Mouse (Mus musculus): Measurements from ENCODE around the gene Pros1. TPM values are rescaled to one million over a fixed set of nuclear protein-coding genes. Genes with fewer than 3 reads are reported as not detected.

The Pros1 gene
- total RNA-seq (2021): 10 to 100 TPM; 18.5 to 21.1 TPM

DNA sequence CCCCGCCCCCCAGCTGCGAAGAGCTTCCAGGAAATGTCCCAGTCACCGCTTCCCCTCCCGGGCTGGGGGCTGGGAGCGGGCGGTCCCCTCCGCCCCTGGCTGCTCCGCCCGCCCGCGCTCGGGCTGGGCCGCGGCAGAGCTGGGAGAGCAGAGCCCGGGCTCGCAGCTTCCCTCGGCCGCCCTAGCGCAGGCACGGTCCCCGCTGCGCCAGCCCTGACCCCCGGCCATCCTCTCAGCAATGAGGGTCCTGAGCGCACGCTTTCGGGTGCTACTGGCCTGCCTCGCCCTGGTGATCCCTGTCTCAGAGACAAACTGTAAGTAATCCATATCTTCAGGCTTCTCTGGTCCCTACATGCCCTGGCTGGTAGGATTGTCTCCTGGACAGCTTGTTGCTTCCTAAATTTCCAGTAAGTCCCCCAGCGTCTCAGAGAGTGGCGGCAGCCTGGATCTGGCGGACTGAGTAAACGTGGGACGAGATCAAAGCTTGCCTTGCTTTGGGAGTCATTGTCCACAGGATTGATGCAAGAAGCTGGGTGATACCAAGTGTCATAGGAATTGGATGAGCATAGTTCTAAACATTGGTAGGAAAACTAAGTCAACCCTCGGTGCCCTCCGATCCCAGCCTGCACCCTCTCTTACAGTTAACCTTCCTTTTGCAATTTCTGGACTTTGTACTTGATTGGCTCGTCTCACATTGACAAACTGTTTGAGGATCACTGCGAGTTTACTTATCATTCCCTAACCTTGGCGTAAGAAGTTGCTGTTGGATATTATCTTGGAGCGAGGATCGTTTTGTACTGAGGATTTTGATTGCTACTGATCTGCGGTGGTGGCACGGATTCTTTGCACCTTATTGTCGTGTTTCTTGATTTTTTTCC is at the start of gene Pros1:
Gene Pros1 (plus strand): TSS at position 117 of the 878 bp plus-strand sequence.
- peak; percentile 75 to 81 for DNase-seq
- intact Hi-C loops (cut with DNase I): loop anchor here (10.0 kb wide), 1 partner anchor 2000 kb away; the partner anchor contains the start of genes Cggbp1 and Zfp654

DNA sequence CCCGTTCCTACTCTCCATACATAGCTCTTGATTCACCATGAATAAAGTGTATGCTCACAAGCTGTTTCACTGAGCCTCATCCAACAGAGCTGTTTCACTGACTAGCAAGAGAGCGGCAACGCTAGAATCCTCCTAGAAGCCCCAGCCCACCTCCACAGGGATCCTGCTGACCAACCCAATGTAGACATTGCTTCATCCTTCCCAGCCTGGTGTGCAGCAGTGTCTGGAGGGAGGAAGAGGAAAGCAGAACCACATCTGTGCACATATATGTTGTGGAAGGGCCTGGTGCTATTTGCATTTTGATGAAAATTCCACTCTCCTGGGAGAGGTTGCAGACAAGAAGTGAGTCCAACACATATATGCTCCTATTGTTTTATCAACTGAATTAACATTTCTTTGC is 49.5 kb upstream of the Pros1 start:
- no peak for DNase-seq
- intact Hi-C loops (cut with DNase I): no loop called here

DNA sequence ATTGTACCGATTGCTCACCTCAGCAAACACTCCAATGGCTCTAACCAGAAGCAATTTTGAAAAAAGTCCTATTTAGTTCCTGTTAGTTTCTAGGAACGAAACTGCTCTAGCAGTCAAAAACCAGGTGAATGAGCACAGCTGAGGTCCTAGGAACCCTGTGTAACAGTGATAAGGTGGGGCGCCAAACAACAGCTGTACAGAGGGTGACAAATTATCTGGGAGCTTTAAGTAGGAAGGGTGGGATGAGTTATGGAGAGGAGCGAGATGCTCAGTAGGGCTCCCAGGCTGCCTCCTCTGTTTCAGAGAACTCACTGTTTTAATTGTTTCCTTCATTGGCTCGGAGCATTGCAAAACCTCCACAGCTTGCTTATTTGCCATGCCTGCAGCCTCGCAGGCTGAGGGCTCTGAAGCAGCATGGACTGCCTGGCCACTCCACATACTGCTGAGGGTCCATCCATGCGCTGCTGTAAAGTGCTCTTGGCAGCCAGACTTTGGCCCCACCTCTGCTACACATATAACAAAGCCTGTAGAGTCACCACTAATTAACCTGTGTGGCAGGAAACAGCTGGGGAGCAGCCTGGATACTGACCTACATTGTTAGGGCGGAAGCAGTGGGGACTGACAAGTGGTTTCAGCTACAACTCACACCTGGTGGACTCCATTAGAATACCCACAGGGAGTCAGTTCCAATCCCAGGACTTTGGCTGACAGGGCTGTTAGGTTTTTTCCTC is 46.7 kb upstream of the Pros1 start:
- no peak for DNase-seq
- intact Hi-C loops (cut with DNase I): no loop called here

DNA sequence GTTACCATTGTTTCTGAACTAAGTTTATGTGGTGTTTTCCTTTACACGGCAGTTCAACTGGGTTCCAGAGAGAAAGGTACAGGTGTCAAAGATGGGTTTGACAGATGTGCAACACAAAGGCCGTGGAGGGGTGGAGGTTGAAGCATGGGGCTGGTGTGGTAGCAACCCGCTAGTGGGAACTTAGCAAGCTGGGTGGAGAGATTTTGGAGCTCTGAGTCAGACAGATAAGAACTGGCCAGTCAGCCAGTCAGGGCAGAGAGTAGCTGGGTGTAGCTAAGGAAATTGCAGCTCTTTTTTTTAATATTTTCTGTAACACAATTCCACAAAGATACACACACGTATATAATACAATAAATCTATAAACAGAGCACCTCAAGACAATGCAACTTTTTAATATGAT is 43.3 kb upstream of the Pros1 start:
- intact Hi-C loops (cut with DNase I): no loop called here
- no peak for DNase-seq

DNA sequence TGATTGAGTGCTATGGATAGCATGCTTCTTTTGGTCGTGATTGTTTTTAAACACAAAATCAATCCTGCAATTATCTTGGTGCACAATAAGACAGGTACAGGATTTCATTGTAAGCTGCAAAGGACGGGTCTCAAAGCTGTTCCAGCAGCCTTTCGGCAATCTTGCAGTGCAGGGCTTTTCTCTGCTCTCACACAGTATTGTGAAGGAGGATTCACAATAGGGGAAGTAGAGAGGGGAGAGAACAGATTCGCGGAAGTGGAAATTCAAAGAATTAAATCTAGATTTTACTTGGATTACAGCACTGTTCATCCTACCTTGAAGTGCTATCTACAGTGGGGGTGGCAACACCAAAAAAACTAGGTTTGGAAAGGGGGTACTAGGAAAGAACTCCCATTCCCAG is 40.3 kb upstream of the Pros1 start:
- intact Hi-C loops (cut with DNase I): no loop called here
- DNase-seq: no peak

DNA sequence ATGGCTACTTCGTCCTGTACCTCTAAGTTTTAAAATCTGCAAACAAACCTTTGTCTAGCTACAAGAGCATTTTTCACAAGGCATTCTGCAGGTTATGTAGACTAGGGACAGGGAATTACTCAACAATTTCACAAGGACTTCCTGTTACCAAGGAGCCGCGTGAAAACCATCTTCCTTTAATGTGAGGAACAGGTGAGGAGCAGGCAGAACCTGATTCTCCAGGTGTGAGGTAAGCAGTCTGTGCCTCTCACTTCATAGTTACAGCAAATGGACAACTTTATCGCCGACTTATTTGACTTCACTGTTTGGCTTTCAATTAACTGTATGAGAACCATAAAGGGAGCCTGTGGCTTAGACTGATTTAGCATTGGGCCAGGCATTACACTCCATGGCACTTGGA is 39.6 kb upstream of the Pros1 start, which contains the start of gene Stx19:
Gene Stx19 (plus strand): TSS at position 186 of the 400 bp plus-strand sequence.
- intact Hi-C loops (cut with DNase I): no loop called here
- DNase-seq: no peak

DNA sequence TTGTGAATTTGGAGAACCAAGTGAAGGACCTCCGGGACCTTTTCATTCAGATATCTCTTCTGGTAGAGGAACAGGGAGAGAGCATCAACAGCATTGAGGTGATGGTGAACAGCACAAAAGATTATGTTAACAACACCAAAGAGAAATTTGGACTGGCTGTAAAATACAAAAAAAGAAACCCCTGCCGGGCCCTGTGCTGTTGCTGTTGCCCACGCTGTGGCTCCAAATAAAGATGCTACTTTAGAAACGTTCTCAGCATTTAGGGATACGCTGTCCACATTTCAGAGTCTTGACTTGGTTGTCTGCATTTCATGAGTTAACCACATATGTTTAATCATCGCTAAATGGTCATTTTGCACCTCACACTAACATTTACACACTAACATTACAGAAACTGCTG is 31.6 kb upstream of the Pros1 start:
- DNase-seq: no peak
- intact Hi-C loops (cut with DNase I): no loop called here

DNA sequence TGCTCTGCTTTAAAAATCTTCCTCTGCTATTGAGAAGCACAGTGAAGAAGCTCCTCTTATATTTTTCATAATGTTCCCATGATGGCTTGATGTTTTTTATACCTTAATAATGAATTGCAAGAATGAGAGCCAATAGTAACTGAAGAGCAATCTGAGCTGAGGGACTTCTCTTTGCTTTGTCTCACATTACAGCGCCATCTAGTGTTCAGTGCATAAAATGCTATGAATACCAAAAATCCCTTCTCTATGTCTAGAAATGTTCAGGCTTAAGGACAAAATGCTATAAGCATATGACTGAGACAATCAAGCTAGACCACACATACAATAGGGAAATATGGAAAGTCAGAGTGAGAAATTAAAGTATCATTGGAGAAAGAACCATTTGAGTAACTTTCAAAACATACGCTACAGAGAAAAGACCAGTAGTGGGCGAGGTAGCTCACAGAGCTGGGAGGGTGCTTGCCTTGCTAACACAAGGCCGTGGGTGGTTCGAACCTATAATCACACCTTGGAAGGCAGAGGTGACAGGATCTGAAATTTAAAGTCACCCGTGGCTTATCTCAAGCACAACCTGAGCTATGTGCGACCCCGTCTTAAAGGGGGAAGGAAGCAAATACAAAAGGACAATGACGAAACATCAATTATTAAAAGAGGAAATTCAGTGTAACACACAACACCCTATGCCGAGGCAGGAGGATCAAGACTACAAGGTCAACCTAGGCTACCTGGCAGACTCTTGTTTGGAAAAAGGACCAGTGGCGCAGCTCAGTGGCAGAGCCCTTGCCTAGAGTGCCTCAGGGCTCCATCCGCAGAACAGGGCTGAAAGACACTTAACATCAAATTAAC is 27.7 kb upstream of the Pros1 start:
- intact Hi-C loops (cut with DNase I): loop anchor here (2.0 kb wide), 1 partner anchor 42 kb away; no protein-coding TSS in a partner anchor
- no peak for DNase-seq

DNA sequence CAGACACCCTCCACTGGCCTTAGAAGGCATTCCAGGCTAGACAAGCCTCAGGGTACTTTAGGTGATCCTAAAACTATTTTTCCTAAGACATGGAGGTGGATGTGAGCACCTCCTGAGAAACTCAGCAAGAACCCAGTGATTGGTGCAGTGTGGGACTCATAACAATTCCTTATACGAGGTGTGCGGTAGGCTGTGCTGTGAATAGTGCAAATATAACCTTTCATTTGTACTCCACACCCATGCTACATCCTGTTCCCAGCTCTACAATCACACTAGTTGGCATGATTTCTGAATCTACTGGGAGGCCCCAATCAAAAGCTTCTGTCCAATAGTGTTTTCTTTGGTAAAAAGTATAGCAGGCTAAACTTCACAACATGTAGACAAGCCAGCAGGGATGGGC is 22.1 kb upstream of the Pros1 start:
- no peak for DNase-seq
- intact Hi-C loops (cut with DNase I): no loop called here

- intact Hi-C loops (cut with DNase I): no loop called here
- peak; percentile 29 to 33 for DNase-seq
Measured at GRCm38 (mm10) chr16:62832481-62832880, 21.6 kb upstream of the Pros1 start.

DNA sequence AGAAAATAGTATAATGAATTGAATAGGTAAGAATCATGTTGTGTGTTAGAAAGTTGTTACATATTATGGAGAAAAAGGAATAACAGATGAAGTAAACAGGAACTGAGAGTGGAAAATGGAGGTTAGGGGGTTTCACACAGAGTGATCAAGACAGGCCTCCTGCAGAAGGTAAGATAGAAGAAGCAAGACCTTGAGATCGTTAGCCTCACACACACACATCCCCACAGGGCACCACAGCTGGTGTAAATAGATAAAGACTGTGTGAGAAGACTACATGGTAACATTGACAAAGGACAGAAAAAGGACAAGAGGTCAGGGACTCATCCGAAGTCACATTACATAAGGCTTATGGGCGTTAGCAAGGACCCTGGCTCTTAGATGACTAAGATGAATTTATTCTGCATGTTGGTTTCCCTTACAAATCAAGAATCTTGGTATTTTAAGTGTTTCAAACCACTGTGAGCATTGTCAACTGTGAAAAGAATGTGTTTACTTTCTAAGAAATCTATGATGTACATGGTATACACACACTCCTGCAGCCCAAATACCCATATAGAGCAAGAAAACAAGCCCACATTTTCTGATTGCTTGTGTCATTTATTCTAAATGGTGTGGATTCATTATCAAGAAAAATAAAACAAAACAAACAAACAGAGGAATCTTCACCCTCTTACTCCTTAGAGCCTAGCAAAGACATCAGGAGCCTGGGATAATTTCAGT is 19.9 kb upstream of the Pros1 start:
- intact Hi-C loops (cut with DNase I): no loop called here

GRCm38 (mm10) chr16:62845341-62845740 is 8.8 kb upstream of the Pros1 start:
- no peak for DNase-seq
- intact Hi-C loops (cut with DNase I): no loop called here

More for the DNA sequence above, 19.9 kb upstream of the Pros1 start:
- DNase-seq: no peak

- peak; percentile 90 to 91 for DNase-seq
- intact Hi-C loops (cut with DNase I): no loop called here
Measured at GRCm38 (mm10) chr16:62846498-62847312, 7.4 kb upstream of the Pros1 start, which contains the start of gene Arl13b. Gene Arl13b, minus strand, starts transcription at chr16:62847040.

GRCm38 (mm10) chr16:62852464-62853252 is 1.4 kb upstream of the Pros1 start:
- intact Hi-C loops (cut with DNase I): loop anchor here (10.0 kb wide), 1 partner anchor 2002 kb away; the partner anchor contains the start of genes Cggbp1 and Zfp654
- DNase-seq: no peak

GRCm38 (mm10) chr16:62853611-62854126 is 438 bp upstream of the Pros1 start:
- DNase-seq: no peak
- intact Hi-C loops (cut with DNase I): loop anchor here (10.0 kb wide), 1 partner anchor 2001 kb away; the partner anchor contains the start of genes Cggbp1 and Zfp654

DNA sequence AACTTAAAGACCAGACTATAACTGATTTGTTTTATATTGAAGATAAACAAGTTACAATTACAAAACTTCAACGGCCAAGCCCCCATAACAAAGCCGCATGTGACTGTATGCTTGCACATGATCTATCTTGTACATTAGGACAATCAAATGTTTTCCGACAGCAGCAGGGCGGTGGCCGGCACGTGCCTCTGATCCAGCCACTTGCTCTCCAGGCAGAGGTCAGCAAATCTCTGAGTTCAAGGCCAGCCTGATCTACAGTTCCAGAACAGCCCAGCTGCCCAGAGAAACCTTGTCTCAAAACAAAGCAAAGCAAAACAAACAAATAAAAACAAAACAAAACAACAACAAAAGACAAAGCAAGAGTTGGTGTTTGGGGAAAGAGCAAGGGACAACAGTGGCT is 1.3 kb downstream of the Pros1 start:
- intact Hi-C loops (cut with DNase I): loop anchor here (10.0 kb wide), 1 partner anchor 1999 kb away; the partner anchor contains the start of genes Cggbp1 and Zfp654
- DNase-seq: no peak

DNA sequence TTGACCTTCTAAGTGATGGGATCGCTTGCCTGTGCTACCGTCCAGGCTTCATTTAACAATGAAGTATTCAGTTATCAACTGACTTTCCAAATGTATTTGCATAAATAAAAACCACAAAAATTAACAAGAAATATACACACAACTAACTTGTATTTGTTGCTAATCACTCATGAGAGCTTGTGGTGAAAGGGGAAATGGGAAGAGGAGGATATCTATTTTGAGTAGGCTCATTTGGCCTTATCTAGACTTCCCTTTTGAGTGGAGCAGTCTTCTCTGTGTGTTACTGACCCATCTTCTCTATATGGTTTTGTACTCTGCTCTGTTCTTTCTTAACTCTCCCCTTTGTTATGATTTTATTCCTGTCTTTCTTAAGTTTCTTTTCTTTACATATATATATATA is 2.2 kb downstream of the Pros1 start:
- no peak for DNase-seq
- intact Hi-C loops (cut with DNase I): loop anchor here (10.0 kb wide), 1 partner anchor 1999 kb away; the partner anchor contains the start of genes Cggbp1 and Zfp654

- intact Hi-C loops (cut with DNase I): loop anchor here (10.0 kb wide), 1 partner anchor 1997 kb away; the partner anchor contains the start of genes Cggbp1 and Zfp654
- DNase-seq: no peak
Measured at GRCm38 (mm10) chr16:62857498-62857897, 3.4 kb downstream of the Pros1 start.

All from heart, postnatal 36 days (tissue).